Mouse (Mus musculus) heart, embryonic 14.5 days (tissue): ENCODE results near the gene Bckdk. TPM values are rescaled to one million over a fixed set of nuclear protein-coding genes. Genes with fewer than 3 reads are reported as not detected.
A peak's percentile ranks its signal among the peaks of the same experiment; 100 is the strongest.
"Not testable (repeated sequence)": the region's sequence is repeated elsewhere in the genome, so short reads cannot be mapped to it uniquely, and the experiment has no call there.

Source experiments
- ATAC-seq: fragments of 200-750 bp; cut with Nextera tagmentation; 2 replicates; pipeline ENCODE4 v1.8.0; 2017; ENCODE audit warnings: low read depth, moderate TSS enrichment; ENCODE audit not compliant: insufficient number of reproducible peaks, insufficient read depth, low FRiP score
- H3K27ac ChIP-seq, 2 experiments: fragments of 200-500 bp in 1 of 2; fragments of 300-500 bp in 1 of 2; sonication (generic) in 1 of 2; replicated peaks in 1 of 2; 2 replicates each; pipeline ENCODE4 v1.5.1; 2012 to 2014; ENCODE audit warnings: low read depth in 2 of 2, low read length in 2 of 2, control low read depth in 1 of 2, mild to moderate bottlenecking in 1 of 2, mixed read lengths in 1 of 2; ENCODE audit not compliant: control insufficient read depth in 1 of 2, insufficient read depth in 1 of 2
- H3K27me3 ChIP-seq: fragments of 300-500 bp; sonication (generic); 2 replicates; pipeline ENCODE4 v1.6.1; 2014; ENCODE audit warnings: mild to moderate bottlenecking, low read length, control low read depth; ENCODE audit not compliant: control insufficient read depth, insufficient read depth
- H3K36me3 ChIP-seq: fragments of 300-500 bp; sonication (generic); 2 replicates; pipeline ENCODE4 v1.6.1; 2014; ENCODE audit warnings: mild to moderate bottlenecking, control low read depth, low read length, mixed read lengths; ENCODE audit not compliant: control insufficient read depth, insufficient read depth
- H3K4me1 ChIP-seq, 2 experiments: fragments of 200-500 bp in 1 of 2; fragments of 300-500 bp in 1 of 2; sonication (generic) in 1 of 2; 2 replicates each; pipeline ENCODE4 v1.6.1; 2012 to 2014; ENCODE audit warnings: low read length in 2 of 2, control low read depth in 1 of 2, mixed read lengths in 1 of 2; ENCODE audit not compliant: control insufficient read depth in 2 of 2, insufficient read depth in 2 of 2
- H3K4me2 ChIP-seq: fragments of 300-500 bp; sonication (generic); 2 replicates; pipeline ENCODE4 v1.6.1; 2014; ENCODE audit warnings: mild to moderate bottlenecking, low read length
- H3K4me3 ChIP-seq, 2 experiments: fragments of 200-500 bp in 1 of 2; fragments of 300-500 bp in 1 of 2; sonication (generic) in 1 of 2; 2 replicates each; pipeline ENCODE4 v1.5.1; 2012 to 2014; ENCODE audit warnings: low read length in 2 of 2, mild to moderate bottlenecking in 2 of 2, control low read depth in 1 of 2, low read depth in 1 of 2, moderate library complexity in 1 of 2; ENCODE audit not compliant: control insufficient read depth in 1 of 2, insufficient read depth in 1 of 2
- H3K9ac ChIP-seq: fragments of 300-500 bp; sonication (generic); 2 replicates; pipeline ENCODE4 v1.6.1; 2014; ENCODE audit warnings: mild to moderate bottlenecking, low read length
- H3K9me3 ChIP-seq: fragments of 300-500 bp; sonication (generic); 2 replicates; pipeline ENCODE4 v1.6.1; 2016; ENCODE audit warnings: low read length, control low read depth; ENCODE audit not compliant: control insufficient read depth
- whole genome bisulfite sequencing: fragments of 180-500 bp; shearing (Covaris S2); extraction: QIAGEN DNeasy Blood & Tissue Kit; methylation state at CpG from one replicate; pipeline ENCODE4 v1.1.7; 2014; 5-methylcytosine and 5-hydroxymethylcytosine counted together
- polyA plus RNA-seq: library from polyadenylated mRNA; unstranded; fragments of >200 nt; fragmentation: Nextera tagmentation; extraction: Ambion mirVana; gene quantifications from 2 replicates; pipeline ENCODE4 v1.2.1, GENCODE M21; 2014

Bckdk gene
- polyA plus RNA-seq, 1 experiment from 2014 or later: 167 TPM

DNA sequence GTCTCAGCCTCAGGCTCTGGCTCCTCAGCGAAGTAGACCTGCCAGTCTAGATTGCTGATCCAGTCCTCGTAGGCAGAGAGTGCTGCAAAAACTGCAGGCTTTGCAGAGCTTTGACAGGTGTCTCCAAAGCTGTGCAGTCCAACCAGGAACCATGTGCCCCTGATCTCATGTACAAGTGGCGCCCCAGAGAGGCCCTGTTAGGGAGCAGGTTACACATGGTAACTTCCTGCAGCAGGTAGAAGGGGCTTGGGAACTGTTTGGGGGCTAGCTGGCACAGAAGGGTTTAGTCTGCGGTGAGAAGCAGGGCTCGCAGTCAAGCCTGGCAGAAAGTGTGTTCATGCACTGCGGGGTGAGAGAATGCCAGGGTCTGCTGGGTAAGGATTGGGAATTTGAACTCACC, 17.3 kb upstream of the Bckdk start:
- ATAC-seq: no peak
- Histone ChIP-seq H3K4me3 (no peak overlapping the region), H3K27ac (no peak overlapping the region), H3K9ac (no peak overlapping the region), H3K27me3 (no peaks in the 10 kb centered on the region), H3K4me2 (no peak overlapping the region), H3K4me1 (peaks cover 5 to 15% of the 10 kb centered on the region in 2 experiments; a peak in 2 of 4 replicates), H3K36me3 (peaks cover 93% of the 10 kb centered on the region), H3K9me3 (no peaks in the 10 kb centered on the region)
- WGBS: 86% methylated on average over 6 of the region's 6 CpGs

DNA sequence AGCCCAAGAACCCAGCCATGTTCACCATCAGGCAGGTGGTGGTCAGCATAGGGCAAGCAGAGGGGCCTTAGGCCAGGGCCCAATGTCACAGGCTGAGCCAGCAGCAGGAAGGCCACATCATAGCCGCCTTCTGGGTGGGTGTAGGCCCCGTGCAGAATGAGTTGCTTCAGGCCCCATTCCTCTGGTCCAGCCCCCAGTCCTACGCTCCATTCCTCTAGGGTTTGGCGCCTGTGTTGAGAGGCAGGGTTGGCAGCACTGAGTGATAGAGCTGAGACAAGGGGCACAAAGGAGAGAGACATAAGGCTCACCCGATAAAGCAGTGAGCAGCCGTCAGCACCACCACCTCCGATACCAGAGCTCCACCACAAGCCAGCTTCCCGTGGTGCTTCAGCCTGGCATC, 16.7 kb upstream of the Bckdk start:
- WGBS: 72% methylated on average over 8 of the region's 8 CpGs
- H3K27me3 ChIP-seq: no peaks in the 10 kb centered on the region
- no peak overlapping the region for H3K9ac ChIP-seq
- H3K36me3 ChIP-seq: peaks cover 90% of the 10 kb centered on the region
- no peak overlapping the region for H3K4me3 ChIP-seq
- ATAC-seq: no peak
- H3K4me2 ChIP-seq: no peak overlapping the region
- peaks cover 5 to 15% of the 10 kb centered on the region in 2 experiments; a peak in 2 of 4 replicates for H3K4me1 ChIP-seq
- no peak overlapping the region for H3K27ac ChIP-seq
- H3K9me3 ChIP-seq: no peaks in the 10 kb centered on the region

DNA sequence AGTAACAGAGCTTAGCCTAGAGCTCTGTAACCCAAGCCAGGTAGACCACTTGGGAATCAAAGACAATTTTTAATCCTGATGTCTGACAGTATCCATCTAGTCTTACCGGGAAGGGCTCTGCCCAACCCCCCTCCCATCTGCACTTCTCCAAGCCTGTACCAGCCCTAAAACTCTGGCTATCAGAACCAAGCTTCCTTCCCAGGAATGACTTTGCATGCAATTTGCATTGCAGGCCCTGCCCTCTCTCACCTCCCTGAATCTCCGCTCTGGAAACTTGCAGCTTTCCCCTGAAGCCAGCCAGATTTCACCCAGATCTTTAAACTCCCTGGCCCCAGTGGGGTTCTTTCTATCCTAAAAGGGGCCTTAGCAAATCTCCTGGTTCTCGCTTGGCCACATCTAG, 16.1 kb upstream of the Bckdk start:
- H3K4me1 ChIP-seq: peaks cover 5 to 15% of the 10 kb centered on the region in 2 experiments; a peak in 2 of 4 replicates
- no peaks in the 10 kb centered on the region for H3K27me3 ChIP-seq
- 82% methylated on average over 3 of the region's 3 CpGs for WGBS
- no peak overlapping the region for H3K9ac ChIP-seq
- H3K4me3 ChIP-seq: no peak overlapping the region
- H3K9me3 ChIP-seq: no peaks in the 10 kb centered on the region
- no peak overlapping the region for H3K4me2 ChIP-seq
- ATAC-seq: no peak
- no peak overlapping the region for H3K27ac ChIP-seq
- H3K36me3 ChIP-seq: peaks cover 90% of the 10 kb centered on the region

DNA sequence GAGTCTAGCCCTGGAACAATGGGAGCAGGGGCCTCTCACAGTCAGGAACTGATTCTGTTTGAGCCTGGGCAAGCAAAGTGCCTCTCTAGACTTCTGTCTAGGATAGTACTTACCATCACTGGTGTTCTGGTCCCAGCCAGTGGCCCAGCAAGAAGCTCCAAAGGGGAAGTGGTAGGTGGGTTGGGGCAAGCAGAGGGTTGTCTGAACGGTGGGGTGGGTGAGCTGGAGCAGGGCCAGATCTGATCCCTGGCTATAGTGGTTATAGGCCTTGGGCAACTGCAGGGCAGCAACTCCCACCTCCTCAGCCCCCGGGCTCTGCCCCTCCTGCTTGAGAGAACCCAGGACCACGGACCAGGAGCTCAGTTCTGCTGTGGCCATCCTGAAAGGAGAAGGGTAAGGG, 15.1 kb upstream of the Bckdk start:
- Histone ChIP-seq H3K36me3 (peaks cover 90% of the 10 kb centered on the region), H3K9ac (no peak overlapping the region), H3K4me1 (peaks cover 4 to 8% of the 10 kb centered on the region in 2 experiments; a peak in 2 of 4 replicates), H3K27ac (no peak overlapping the region), H3K9me3 (no peaks in the 10 kb centered on the region), H3K27me3 (no peaks in the 10 kb centered on the region), H3K4me2 (no peak overlapping the region), H3K4me3 (no peak overlapping the region)
- ATAC-seq: no peak
- 67% methylated on average over 3 of the region's 3 CpGs for WGBS

DNA sequence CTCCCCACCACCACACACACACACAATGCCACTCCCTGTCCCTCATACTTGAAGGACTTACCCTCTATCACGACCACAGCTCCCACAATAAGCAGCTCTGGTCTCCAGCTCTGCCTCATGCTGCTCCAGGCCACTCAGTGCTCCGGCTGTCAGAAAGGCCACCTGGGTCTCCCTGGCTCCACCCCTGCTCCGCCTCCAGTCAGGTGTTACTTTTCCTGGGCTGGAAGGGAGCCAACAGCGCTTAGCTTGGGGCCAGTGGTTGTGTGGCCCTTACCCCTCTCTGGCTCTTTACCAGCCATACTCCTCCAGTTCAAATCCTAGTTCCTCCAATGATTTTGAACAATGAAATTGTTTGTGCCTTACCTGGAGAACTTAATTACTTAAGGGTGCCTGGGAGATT, 13.1 kb upstream of the Bckdk start, which contains the start of gene Prss53:
Prss53 (minus strand) TSS at position 173 of the 400 bp plus-strand sequence.
- H3K36me3 ChIP-seq: peaks cover 71% of the 10 kb centered on the region
- H3K4me3 ChIP-seq: no peak within 1 kb of the TSS
- H3K4me1 ChIP-seq: peaks cover 7 to 8% of the 10 kb centered on the region in 2 experiments
- ATAC-seq: no peak
- no peak within 1 kb of the TSS for H3K9ac ChIP-seq
- no peak within 1 kb of the TSS for H3K4me2 ChIP-seq
- no peaks in the 10 kb centered on the region for H3K27me3 ChIP-seq
- H3K9me3 ChIP-seq: no peaks in the 10 kb centered on the region
- 32% methylated on average over 4 of the region's 4 CpGs for WGBS
- H3K27ac ChIP-seq: no peak within 1 kb of the TSS

DNA sequence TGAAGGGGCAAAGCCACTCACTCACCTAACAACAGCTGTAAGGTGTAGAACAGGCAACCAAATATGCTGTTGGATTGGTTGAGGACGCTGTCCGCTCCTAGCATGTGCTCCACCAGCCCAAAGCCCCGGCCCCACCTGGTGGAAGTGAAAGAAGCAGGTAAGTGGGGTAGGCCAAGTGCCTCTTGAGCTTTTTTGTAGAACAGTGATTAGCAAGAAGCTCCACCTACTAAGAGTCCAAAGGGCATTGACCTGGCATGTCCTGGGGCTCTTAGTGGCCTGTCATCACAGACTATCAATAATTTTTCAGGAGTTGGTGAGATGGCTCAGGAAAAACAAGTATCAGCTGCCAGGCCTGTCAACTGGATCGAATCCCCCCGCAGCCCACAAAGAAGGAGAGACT, 9.4 kb upstream of the Bckdk start:
- H3K36me3 ChIP-seq: peaks cover 34% of the 10 kb centered on the region
- no peak for ATAC-seq
- H3K27ac ChIP-seq: no peak overlapping the region; a peak in 1 of 4 replicates
- WGBS: 68% methylated on average over 5 of the region's 5 CpGs
- peak overlapping the region; percentile 67 for H3K4me3 ChIP-seq
- H3K9me3 ChIP-seq: no peaks in the 10 kb centered on the region
- peaks cover 6 to 7% of the 10 kb centered on the region in 2 experiments; a peak in 3 of 4 replicates for H3K4me1 ChIP-seq
- peak overlapping the region; percentile 79 for H3K9ac ChIP-seq
- no peaks in the 10 kb centered on the region for H3K27me3 ChIP-seq
- H3K4me2 ChIP-seq: peak overlapping the region; percentile 87

DNA sequence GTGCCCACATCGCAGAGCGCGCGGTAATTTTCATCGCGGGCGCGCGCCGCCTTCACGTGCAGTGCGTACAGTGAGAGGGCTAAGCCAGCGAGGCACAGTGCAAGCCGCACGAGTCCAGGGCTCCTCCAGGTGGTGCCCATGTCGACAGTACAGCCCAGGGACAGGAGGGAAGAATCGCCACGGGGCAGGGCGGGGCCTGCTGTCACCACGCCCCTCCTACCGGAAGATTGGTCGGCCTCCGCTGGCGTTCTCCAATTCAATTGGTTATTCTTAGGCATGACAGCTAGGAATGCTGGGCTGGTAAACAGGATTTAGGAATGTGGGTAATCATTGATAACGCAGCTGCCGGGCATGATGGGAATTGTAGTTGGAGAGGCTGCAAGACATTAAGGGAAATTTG, 8.4 kb upstream of the Bckdk start, which contains the start of the genes Gm21974 and Vkorc1:
Gm21974 (minus strand) TSS at position 13 of the 400 bp plus-strand sequence.
Vkorc1 (minus strand) TSS at position 176 of the 400 bp plus-strand sequence.
- peak within 1 kb of the TSS; percentile 42 to 72 for H3K27ac ChIP-seq
- ATAC-seq: peak; percentile 99
- H3K4me3 ChIP-seq: peak within 1 kb of the TSS; percentile 67
- H3K36me3 ChIP-seq: peaks cover 26% of the 10 kb centered on the region
- no peaks in the 10 kb centered on the region for H3K9me3 ChIP-seq
- no peaks in the 10 kb centered on the region for H3K27me3 ChIP-seq
- peak within 1 kb of the TSS; percentile 79 for H3K9ac ChIP-seq
- peaks cover 6 to 7% of the 10 kb centered on the region in 2 experiments; a peak in 3 of 4 replicates for H3K4me1 ChIP-seq
- peak within 1 kb of the TSS; percentile 87 for H3K4me2 ChIP-seq
- WGBS: under 1% methylated on average over 26 of the region's 26 CpGs

DNA sequence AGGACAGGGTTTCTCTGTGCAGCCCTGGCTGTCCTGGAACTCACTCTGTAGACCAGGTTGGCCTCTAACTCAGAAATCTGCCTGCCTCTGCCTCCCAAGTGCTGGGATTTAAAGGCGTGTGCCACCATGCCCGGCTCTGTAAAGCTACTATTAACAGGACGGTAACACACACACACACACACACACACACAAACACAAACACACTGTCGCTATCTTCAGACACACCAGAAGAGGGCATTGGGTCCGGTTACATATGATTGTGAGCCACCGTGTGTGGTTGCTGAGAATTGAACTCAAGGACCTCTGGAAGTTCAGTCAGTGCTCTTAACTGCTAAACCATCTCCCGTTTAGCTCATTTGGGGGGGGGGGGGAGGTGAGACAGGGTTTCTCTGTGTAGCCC, 8.0 kb upstream of the Bckdk start:
- 64% methylated on average over 7 of the region's 7 CpGs for WGBS
- not testable (repeated sequence) for H3K9me3 ChIP-seq, H3K9ac ChIP-seq, H3K27me3 ChIP-seq, H3K4me1 ChIP-seq, ATAC-seq, H3K27ac ChIP-seq
- Histone ChIP-seq H3K36me3 (peaks cover 24% of the 10 kb centered on the region), H3K4me3 (peak overlapping the region in 1 of 2 experiments; percentile 67; a peak in 1 of 4 replicates), H3K4me2 (peak overlapping the region; percentile 87; the same call in 1 of the 2 replicates)
